Mouse (Mus musculus): ENCODE measurements at regions not wholly inside any gene's neighbourhood (a gene's known extent, or its start where the extent isn't known, plus 50 kb on each side); places are given as distances from the start of the nearest gene placed in this dataset.
A peak's percentile ranks its signal among the peaks of the same experiment; 100 is the strongest.

- no peak for DNase-seq (ENCODE audit: low spot score)
Measured at GRCm38 (mm10) chr3:100773237-100773636, 52.0 kb upstream of the Vtcn1 start.

GRCm38 (mm10) chr3:100771363-100771762 lies 53.9 kb upstream of the Vtcn1 start:
- no peak for DNase-seq (ENCODE audit: low spot score)

- DNase-seq (ENCODE audit: low spot score): no peak
Measured at GRCm38 (mm10) chr3:100770841-100771240, 54.4 kb upstream of the Vtcn1 start.

GRCm38 (mm10) chr3:100769146-100769545 lies 56.1 kb upstream of the Vtcn1 start:
- DNase-seq (ENCODE audit: low spot score): no peak

- peak; percentile 71 for DNase-seq (ENCODE audit: low spot score)
Measured at GRCm38 (mm10) chr3:100768170-100768624, 57.1 kb upstream of the Vtcn1 start.

- DNase-seq (ENCODE audit: low spot score): no peak
Measured at GRCm38 (mm10) chr3:100765323-100765722, 59.9 kb upstream of the Vtcn1 start.

- no peak for DNase-seq (ENCODE audit: low spot score)
Measured at GRCm38 (mm10) chr3:100762895-100763294, 62.4 kb upstream of the Vtcn1 start.

- DNase-seq (ENCODE audit: low spot score): peak; percentile 68
Measured at GRCm38 (mm10) chr3:100759091-100759941, 65.9 kb upstream of the Vtcn1 start.

GRCm38 (mm10) chr3:100754677-100755076 lies 69.4 kb upstream of the Man1a2 start:
- no peak for DNase-seq (ENCODE audit: low spot score)

- DNase-seq (ENCODE audit: low spot score): no peak
Measured at GRCm38 (mm10) chr3:100751211-100751610, 65.9 kb upstream of the Man1a2 start.

- no peak for DNase-seq (ENCODE audit: low spot score)
Measured at GRCm38 (mm10) chr3:100748727-100749126, 63.4 kb upstream of the Man1a2 start.

- no peak for DNase-seq (ENCODE audit: low spot score)
Measured at GRCm38 (mm10) chr3:100748309-100748691, 63.0 kb upstream of the Man1a2 start.

- DNase-seq (ENCODE audit: low spot score): peak; percentile 36
Measured at GRCm38 (mm10) chr3:100747421-100748308, 62.4 kb upstream of the Man1a2 start.

- no peak for DNase-seq (ENCODE audit: low spot score)
Measured at GRCm38 (mm10) chr3:100737660-100738059, 52.4 kb upstream of the Man1a2 start.

- DNase-seq (ENCODE audit: low spot score): no peak
Measured at GRCm38 (mm10) chr3:100736539-100736938, 51.2 kb upstream of the Man1a2 start.

Measured in retina, embryonic 14.5 days (tissue).